Mouse (Mus musculus) myocyte (in vitro differentiated cells): ENCODE measurements around the gene Ttc39b.

ENCODE experiments used
- MYOD1 ChIP-seq, 3 experiments: IDR thresholded peaks; one replicate each; pipeline ENCODE4 v1.6.1; 2011; ENCODE audit warnings: control low read depth in 2 of 3, low read depth in 2 of 3, mild to moderate bottlenecking in 2 of 3, moderate library complexity in 1 of 3; ENCODE audit not compliant: insufficient read length in 2 of 3, control insufficient read depth in 1 of 3
- POLR2A ChIP-seq: IDR thresholded peaks from one replicate; pipeline ENCODE4 v1.6.1; 2011; ENCODE audit warnings: low read depth, mild to moderate bottlenecking, control low read depth, moderate library complexity; ENCODE audit not compliant: insufficient read length
- SRF ChIP-seq: IDR thresholded peaks from one replicate; pipeline ENCODE4 v1.6.1; 2011; ENCODE audit warnings: low read depth; ENCODE audit not compliant: control insufficient read depth, insufficient read length

DNA sequence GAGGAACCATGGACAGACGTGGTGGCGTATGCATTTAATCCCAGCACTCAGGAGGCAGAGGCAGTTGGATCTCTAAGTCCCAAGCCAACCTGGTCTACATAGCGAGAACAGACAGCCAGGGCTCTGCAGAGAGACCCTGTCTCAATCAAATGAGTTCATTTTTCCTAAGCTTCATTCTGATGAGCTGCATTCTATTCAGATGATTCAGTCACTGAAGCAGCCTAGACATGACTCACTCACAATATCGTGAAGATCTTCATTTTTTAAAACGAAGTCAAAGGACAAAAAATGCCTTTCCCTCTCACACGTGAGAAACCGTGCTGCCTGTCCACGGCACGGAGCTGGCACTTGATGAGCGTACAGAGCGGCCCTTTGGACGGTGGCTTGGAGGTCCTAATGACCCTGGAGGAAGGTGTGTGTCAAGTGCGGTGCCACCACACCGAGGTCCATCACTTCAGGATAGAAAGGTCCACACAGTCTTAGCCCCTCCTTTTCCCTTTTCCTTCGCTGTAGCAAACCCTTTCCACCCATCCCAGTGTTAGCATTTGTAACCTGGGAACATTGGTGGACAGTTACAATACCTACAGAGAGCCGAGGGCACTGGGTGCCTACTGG lies 21.8 kb downstream of the Ttc39b start:
- no peak for TF ChIP-seq MYOD1 (IDR thresholded peaks at IDR 0.05; ENCODE audit: control insufficient read depth in 1 of 3, insufficient read length in 2 of 3, low read depth in 2 of 3)
- TF ChIP-seq POLR2A, result no peak
- no peak for TF ChIP-seq SRF
